Mouse (Mus musculus) lung, embryonic 16.5 days (tissue): ENCODE results near the gene Tspan31. TPM values are rescaled to one million over a fixed set of nuclear protein-coding genes. Genes with fewer than 3 reads are reported as not detected.

Experiments
- ATAC-seq: fragments of 200-750 bp; cut with Nextera tagmentation; 2 replicates; pipeline ENCODE4 v1.8.0; 2017; ENCODE audit warnings: low read depth, mild to moderate bottlenecking, moderate library complexity
- H3K27ac ChIP-seq: fragments of 300-500 bp; sonication (generic); 2 replicates; pipeline ENCODE4 v1.5.1; 2014; ENCODE audit warnings: mild to moderate bottlenecking, control low read depth, low read length
- H3K27me3 ChIP-seq: fragments of 300-500 bp; sonication (generic); 2 replicates; pipeline ENCODE4 v1.6.1; 2014; ENCODE audit warnings: low read depth, low read length, mixed read lengths; ENCODE audit not compliant: control insufficient read depth, insufficient read depth
- H3K36me3 ChIP-seq: fragments of 300-500 bp; sonication (generic); 2 replicates; pipeline ENCODE4 v1.6.1; 2014; ENCODE audit warnings: low read length; ENCODE audit not compliant: control insufficient read depth, insufficient read depth
- H3K4me1 ChIP-seq: fragments of 300-500 bp; sonication (generic); replicated peaks from 2 replicates; pipeline ENCODE4 v1.6.1; 2014; ENCODE audit warnings: low read length, mixed read lengths; ENCODE audit not compliant: control insufficient read depth, insufficient read depth
- H3K4me2 ChIP-seq: fragments of 300-500 bp; sonication (generic); 2 replicates; pipeline ENCODE4 v1.6.1; 2014; ENCODE audit warnings: low read depth, low read length, control low read depth
- H3K4me3 ChIP-seq: fragments of 300-500 bp; sonication (generic); 2 replicates; pipeline ENCODE4 v1.5.1; 2014; ENCODE audit warnings: mild to moderate bottlenecking, low read length, control low read depth
- H3K9ac ChIP-seq: fragments of 300-500 bp; sonication (generic); 2 replicates; pipeline ENCODE4 v1.6.1; 2014; ENCODE audit warnings: low read length, control low read depth
- H3K9me3 ChIP-seq: fragments of 300-500 bp; sonication (generic); 2 replicates; pipeline ENCODE4 v1.6.1; 2016; ENCODE audit warnings: low read length; ENCODE audit not compliant: control insufficient read depth
- WGBS: fragments of 180-500 bp; shearing (Covaris S2); extraction: QIAGEN DNeasy Blood & Tissue Kit; methylation state at CpG from one replicate; pipeline ENCODE4 v1.1.7; 2014; 5-methylcytosine and 5-hydroxymethylcytosine counted together
- polyA plus RNA-seq: library from polyadenylated mRNA; unstranded; fragments of >200 nt; fragmentation: Nextera tagmentation; extraction: Ambion mirVana; gene quantifications from 2 replicates; pipeline ENCODE4 v1.2.1, GENCODE M21; 2015

Gene Tspan31
- polyA plus RNA-seq = 165 and 169 TPM in 2 replicates

DNA sequence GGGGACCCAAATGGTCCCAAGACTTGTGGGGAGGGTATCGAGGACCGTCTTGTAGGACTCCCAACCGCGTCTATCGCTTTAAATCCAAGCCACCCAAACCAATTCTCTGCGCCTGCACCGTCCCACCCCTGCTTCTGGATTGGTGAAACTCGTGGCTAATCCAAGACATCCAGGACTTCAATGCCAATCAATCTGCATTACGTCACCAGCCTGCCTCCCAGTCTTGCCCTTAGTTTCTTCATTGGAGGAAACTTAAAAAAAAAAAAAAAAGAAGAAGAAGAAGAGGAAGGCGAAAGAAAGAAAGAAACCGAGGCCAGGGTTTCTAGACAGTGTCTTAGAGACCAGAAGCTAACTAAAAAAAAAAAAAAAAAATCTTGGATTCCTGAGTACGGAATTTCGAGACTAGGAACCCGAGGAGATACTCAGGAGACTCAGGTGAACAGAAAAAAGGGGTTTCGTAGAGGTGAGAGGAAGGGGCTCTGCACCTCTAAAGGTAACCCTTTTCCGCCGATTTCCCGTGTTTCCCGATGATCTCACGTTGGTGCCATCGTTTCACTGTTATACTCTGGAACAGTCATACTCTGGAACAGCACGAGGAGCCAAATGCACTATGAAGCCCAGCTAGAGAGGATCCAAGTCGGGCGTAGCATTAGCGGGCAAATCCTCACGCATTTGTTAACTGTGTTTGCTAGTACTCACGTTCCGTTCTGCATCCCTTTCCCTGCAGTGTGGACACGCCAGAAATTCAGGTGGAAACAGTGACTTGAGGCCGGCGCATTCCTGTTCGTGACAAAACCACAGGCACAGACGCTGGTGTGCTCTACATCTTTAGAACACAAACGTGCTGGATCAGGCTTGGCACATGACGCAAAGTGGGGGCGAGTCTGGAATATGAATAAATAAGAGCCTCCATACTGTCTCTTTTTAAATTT, at the start of gene Tspan31:
TSS of gene Tspan31 (minus strand) at position 75 of the 932 bp plus-strand sequence.
- H3K36me3 ChIP-seq = peaks cover 31% of the 10 kb centered on the region
- H3K4me2 ChIP-seq = peak within 1 kb of the TSS; percentile 78
- ATAC-seq = peak; percentile 95
- H3K27me3 ChIP-seq = no peaks in the 10 kb centered on the region; the same call in 1 of the 2 replicates
- peak within 1 kb of the TSS; percentile 85 for H3K9ac ChIP-seq
- peaks cover 19% of the 10 kb centered on the region for H3K4me1 ChIP-seq
- no peaks in the 10 kb centered on the region for H3K9me3 ChIP-seq
- peak within 1 kb of the TSS; percentile 95 for H3K27ac ChIP-seq
- WGBS = under 1% methylated on average over 36 of the region's 36 CpGs
- peak within 1 kb of the TSS; percentile 82 for H3K4me3 ChIP-seq

DNA sequence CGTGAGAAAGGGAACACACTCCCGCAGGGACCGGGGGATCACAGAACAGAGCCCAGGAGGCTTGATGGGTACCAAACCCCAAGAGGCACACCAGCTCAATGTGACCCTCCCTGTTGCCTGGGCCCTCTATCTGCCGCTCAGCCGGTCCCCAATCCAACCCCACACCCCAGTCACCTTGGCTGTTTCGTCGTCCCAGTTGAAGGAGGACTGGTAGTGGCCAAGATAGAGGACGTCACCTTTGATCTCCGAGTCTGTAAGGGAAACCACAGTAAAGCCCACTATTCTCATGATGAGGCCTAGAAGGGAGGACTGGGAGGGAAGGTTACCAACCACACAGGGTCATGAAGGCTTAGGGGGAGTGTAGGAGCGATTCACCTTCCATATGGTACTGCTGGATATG, 49.2 kb upstream of the Tspan31 start:
- ATAC-seq = no peak
- Histone ChIP-seq H3K4me3 (no peak overlapping the region), H3K4me1 (peaks cover 13% of the 10 kb centered on the region)

DNA sequence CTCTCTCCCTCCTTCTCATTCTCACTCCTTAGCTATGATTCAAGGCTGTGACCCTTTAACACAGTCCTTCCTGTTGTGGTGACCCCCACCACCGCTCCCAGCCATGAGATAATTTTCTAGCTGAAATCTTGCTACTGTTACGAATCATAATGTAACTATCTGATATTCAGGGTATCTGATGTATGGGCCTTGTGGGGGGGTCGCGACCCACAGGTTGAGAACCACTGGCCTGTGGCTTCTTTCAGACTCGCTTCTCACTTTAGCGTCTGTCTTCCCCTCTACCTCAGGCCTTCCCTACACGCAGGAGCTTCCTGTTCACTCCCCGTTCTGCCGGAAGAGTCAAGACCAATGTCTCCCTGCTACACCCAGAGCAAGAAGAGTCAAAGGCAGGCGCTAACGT, 48.4 kb upstream of the Tspan31 start:
- 89% methylated on average over 11 of the region's 11 CpGs for WGBS
- Histone ChIP-seq H3K9ac (no peak overlapping the region), H3K27ac (no peak overlapping the region), H3K36me3 (peaks cover 15% of the 10 kb centered on the region), H3K4me1 (peaks cover 13% of the 10 kb centered on the region), H3K4me3 (no peak overlapping the region), H3K27me3 (no peaks in the 10 kb centered on the region), H3K4me2 (no peak overlapping the region), H3K9me3 (no peaks in the 10 kb centered on the region)
- ATAC-seq = no peak

More for the DNA sequence above, 49.2 kb upstream of the Tspan31 start:
- H3K4me2 ChIP-seq = no peak overlapping the region
- no peak overlapping the region for H3K9ac ChIP-seq
- peaks cover 15% of the 10 kb centered on the region for H3K36me3 ChIP-seq
- no peak overlapping the region for H3K27ac ChIP-seq
- no peaks in the 10 kb centered on the region for H3K27me3 ChIP-seq
- no peaks in the 10 kb centered on the region for H3K9me3 ChIP-seq
- 93% methylated on average over 10 of the region's 10 CpGs for WGBS

DNA sequence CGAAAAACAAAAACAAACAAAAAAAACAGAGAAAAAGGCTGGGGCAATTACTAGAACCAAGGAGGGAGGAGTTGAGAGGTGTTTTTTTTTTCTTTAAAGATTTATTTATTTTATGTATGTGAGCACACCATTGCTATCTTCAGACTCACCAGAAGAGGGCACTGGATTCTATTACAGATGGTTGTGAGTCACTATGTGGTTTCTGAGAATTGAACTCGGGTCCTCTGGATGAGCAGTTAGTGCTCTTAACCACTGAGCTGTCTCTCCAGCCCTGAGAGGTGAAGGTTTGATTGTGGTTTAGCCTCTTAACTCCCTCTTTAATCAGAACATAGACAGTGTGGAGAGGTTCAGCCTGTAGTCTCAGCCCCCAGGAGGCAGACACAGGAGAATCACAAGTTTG, 45.0 kb upstream of the Tspan31 start:
- Histone ChIP-seq H3K27me3 (no peaks in the 10 kb centered on the region), H3K4me1 (peaks cover 3% of the 10 kb centered on the region; the same call in 1 of the 2 replicates), H3K9ac (no peak overlapping the region), H3K36me3 (peaks cover 18% of the 10 kb centered on the region), H3K27ac (no peak overlapping the region), H3K9me3 (no peaks in the 10 kb centered on the region), H3K4me3 (no peak overlapping the region), H3K4me2 (no peak overlapping the region)
- ATAC-seq = no peak
- WGBS = 83% methylated on average over 2 of the region's 2 CpGs

DNA sequence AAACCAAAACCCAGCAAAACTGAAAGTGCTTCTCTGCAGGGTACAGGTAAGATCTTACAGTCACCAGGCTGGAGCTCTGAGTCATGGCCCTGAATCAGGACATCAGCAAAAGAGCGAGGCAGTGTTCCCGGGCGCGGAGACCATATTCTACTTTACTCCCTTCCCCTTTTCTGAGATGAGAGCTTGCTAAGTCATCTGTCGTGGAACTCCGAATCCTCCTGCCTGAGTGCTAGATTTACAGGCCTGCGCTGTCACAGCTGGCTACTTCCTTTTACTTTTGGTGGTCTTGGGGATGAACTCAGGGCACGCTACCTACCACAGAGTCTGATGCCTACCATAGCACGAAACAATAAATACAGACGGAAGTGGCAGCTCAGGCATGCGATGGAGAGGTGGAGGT, 44.3 kb upstream of the Tspan31 start:
- Histone ChIP-seq H3K4me2 (no peak overlapping the region), H3K9ac (no peak overlapping the region), H3K27me3 (no peaks in the 10 kb centered on the region), H3K27ac (no peak overlapping the region), H3K9me3 (no peaks in the 10 kb centered on the region), H3K4me1 (no peaks in the 10 kb centered on the region), H3K36me3 (peaks cover 18% of the 10 kb centered on the region), H3K4me3 (no peak overlapping the region)
- WGBS = 88% methylated on average over 11 of the region's 11 CpGs
- no peak for ATAC-seq

DNA sequence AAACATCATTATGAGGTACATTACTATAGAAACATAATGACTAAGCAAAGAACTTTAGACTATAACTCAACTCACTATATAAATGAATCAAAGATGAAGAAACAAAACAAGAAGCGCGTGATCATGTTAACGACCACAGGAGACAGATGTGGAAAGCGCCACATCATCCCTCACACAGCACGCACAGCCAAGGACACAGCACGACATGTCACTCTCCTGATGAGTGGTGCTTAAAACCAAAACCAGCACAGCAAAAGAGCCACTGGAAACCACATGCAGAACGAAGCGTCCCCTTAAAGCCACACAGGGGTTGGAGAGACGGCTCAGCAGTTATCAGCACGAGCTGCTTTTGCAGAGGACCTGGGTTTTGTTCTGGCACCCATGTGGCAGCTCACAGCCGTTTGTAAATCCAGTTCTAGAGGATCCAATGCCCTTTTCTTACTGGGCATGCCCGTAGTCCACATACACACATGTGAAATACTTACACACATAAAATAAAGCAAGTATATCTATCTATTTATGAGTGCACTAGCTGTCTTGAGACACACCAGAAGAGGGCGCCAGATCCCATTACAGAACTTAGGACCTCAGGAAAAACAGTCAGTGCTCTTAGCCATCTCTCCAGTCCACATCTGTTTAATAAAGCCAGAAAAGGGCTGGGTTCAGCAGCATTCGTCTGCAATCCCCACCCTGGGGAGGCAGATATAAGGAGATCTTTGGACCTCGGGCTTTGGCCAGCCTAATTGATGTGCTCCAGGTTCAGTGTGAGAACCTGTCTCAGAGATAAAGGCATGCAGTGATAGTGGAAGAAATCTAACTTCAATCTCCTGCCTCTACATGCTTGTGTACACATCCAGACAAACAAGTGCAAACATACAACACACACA, 41.2 kb upstream of the Tspan31 start:
- Histone ChIP-seq H3K9me3 (no peaks in the 10 kb centered on the region), H3K36me3 (peaks cover 7% of the 10 kb centered on the region; the same call in 1 of the 2 replicates)
- WGBS = 85% methylated on average over 15 of the region's 15 CpGs

DNA sequence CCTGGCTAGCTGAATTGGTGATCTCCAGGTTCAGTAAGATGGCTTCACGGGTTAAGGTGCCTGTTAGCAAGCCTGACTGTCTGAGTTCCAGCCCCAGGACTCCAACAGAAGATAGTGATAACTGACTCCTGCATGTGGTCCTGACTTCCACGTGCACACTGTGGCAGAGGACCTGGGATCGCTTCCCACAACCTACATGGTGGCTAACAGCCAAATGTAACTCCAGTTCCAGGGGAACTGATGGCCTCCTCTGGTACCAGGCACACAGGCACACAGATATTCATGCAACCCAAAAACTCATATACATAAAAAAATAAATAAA, 38.2 kb upstream of the Tspan31 start:
- no peak for ATAC-seq
- 68% methylated on average over 3 of the region's 3 CpGs for WGBS

More for the DNA sequence above, 41.2 kb upstream of the Tspan31 start:
- no peak overlapping the region for H3K4me2 ChIP-seq
- H3K4me1 ChIP-seq = no peaks in the 10 kb centered on the region
- H3K27me3 ChIP-seq = no peaks in the 10 kb centered on the region
- no peak overlapping the region for H3K9ac ChIP-seq
- no peak overlapping the region for H3K27ac ChIP-seq
- no peak for ATAC-seq
- H3K4me3 ChIP-seq = no peak overlapping the region

DNA sequence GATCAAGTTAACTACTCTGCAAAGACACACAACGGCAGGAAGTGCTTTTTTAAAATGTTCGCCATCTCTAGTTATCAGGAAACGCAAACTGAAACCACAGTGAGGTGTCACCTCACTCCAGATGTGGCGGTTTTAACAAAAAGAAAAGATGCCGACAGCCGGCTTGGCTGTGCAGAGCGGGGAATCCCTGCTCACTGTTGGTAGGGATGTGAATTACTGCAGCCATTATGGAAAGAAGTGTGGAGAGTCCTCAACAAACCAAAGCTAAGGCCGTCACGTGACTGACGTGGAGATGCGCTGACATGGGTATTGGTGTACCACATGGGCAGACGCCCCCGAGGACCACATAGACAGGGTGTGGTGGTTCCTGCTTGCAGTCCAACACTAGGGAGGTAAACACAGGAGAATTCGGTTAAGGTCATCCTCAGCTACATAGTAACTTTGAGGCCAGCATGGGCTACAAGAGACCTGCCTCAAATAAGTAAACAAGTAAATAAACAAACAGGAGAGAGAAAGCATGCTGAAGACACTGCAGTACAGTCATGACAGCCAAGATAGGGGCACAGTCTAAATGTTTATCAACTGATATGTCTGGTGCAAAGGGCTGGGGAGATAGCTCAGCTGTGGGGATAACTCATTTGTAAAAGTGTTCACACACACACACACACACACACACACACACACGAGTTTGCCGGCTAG, 37.6 kb upstream of the Tspan31 start:
- WGBS = 74% methylated on average over 16 of the region's 16 CpGs
- Histone ChIP-seq H3K27me3 (no peaks in the 10 kb centered on the region), H3K4me2 (no peak overlapping the region), H3K4me1 (no peaks in the 10 kb centered on the region), H3K9me3 (no peaks in the 10 kb centered on the region), H3K9ac (no peak overlapping the region), H3K36me3 (peaks cover 4% of the 10 kb centered on the region; the same call in 1 of the 2 replicates), H3K27ac (no peak overlapping the region), H3K4me3 (no peak overlapping the region)
- ATAC-seq = no peak

More for the DNA sequence above, 38.2 kb upstream of the Tspan31 start:
- Histone ChIP-seq H3K27me3 (no peaks in the 10 kb centered on the region), H3K4me1 (no peaks in the 10 kb centered on the region), H3K9ac (no peak overlapping the region), H3K4me2 (no peak overlapping the region), H3K27ac (no peak overlapping the region), H3K4me3 (no peak overlapping the region), H3K36me3 (peaks cover 4% of the 10 kb centered on the region; the same call in 1 of the 2 replicates), H3K9me3 (no peaks in the 10 kb centered on the region)
